Mouse (Mus musculus) skeletal muscle tissue, adult 2 months (tissue): ENCODE measurements around the gene Pomgnt1.

Experiments used
- DNase-seq: peaks from one replicate; pipeline ENCODE4 v3.0.0-alpha.2; 2012; ENCODE audit warnings: low read depth, low spot score

The Pomgnt1 gene

GRCm38 (mm10) chr4:116123602-116124519 lies at the start of gene Pomgnt1, which contains the start of gene Rad54l:
TSS of gene Pomgnt1 (plus strand) at chr4:116123840.
TSS of gene Rad54l (minus strand) at chr4:116123690.
- DNase-seq: peak; percentile 81

GRCm38 (mm10) chr4:116074145-116074675 lies 49.4 kb upstream of the Pomgnt1 start:
- DNase-seq: no peak

- DNase-seq: peak; percentile 96
Measured at GRCm38 (mm10) chr4:116074861-116075620, 48.6 kb upstream of the Pomgnt1 start, which contains the start of the genes Uqcrh and Lrrc41. TSS of gene Uqcrh (minus strand) at chr4:116075071. TSS of gene Lrrc41 (plus strand) at chr4:116075269.

GRCm38 (mm10) chr4:116075631-116076368 lies 47.8 kb upstream of the Pomgnt1 start:
- DNase-seq: peak; percentile 48

- DNase-seq: no peak
Measured at GRCm38 (mm10) chr4:116076369-116077231, 47.0 kb upstream of the Pomgnt1 start.

- no peak for DNase-seq
Measured at GRCm38 (mm10) chr4:116077240-116078095, 46.2 kb upstream of the Pomgnt1 start.

GRCm38 (mm10) chr4:116088510-116089249 lies 35.0 kb upstream of the Pomgnt1 start:
- no peak for DNase-seq

- DNase-seq: no peak
Measured at GRCm38 (mm10) chr4:116096291-116096690, 27.3 kb upstream of the Pomgnt1 start.

GRCm38 (mm10) chr4:116097211-116097610 lies 26.4 kb upstream of the Pomgnt1 start:
- DNase-seq: no peak

GRCm38 (mm10) chr4:116100959-116101358 lies 22.7 kb upstream of the Pomgnt1 start:
- DNase-seq: no peak

GRCm38 (mm10) chr4:116105278-116105677 lies 18.4 kb upstream of the Pomgnt1 start:
- no peak for DNase-seq

- no peak for DNase-seq
Measured at GRCm38 (mm10) chr4:116110695-116111094, 12.9 kb upstream of the Pomgnt1 start.

- DNase-seq: no peak
Measured at GRCm38 (mm10) chr4:116111486-116111885, 12.2 kb upstream of the Pomgnt1 start.

- DNase-seq: no peak
Measured at GRCm38 (mm10) chr4:116122762-116123161, 878 bp upstream of the Pomgnt1 start.

- DNase-seq: no peak
Measured at GRCm38 (mm10) chr4:116125803-116126386, 2.3 kb downstream of the Pomgnt1 start.

GRCm38 (mm10) chr4:116127956-116128355 lies 4.3 kb downstream of the Pomgnt1 start:
- no peak for DNase-seq

GRCm38 (mm10) chr4:116133126-116133525 lies 9.5 kb downstream of the Pomgnt1 start:
- DNase-seq: no peak

GRCm38 (mm10) chr4:116134990-116135389 lies 11.3 kb downstream of the Pomgnt1 start:
- no peak for DNase-seq
